In the genomic region with DNA sequence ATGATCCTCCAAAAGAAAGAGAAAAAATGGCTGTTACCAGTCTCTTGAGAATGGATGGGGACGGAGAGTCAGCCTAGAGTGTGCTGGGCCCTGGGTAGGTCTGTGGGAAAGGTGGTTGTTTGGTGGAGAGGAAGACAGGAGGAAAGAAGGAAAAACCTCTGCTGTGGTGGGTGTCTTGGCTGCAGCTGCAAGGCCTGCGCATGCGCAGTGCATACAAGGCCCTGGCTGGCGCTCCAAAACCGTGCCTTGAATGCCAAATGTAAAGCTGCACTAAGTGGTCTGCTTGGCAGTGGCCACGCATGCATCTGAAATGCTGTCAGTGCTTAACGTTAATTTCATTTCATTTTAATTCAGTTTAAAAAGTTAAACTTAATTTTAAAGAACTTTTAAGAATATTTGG, we compare ENCODE assay signal across 15 mouse cellular contexts.
DNase-seq lines count a peak whose midpoint lies in the region; ATAC-seq lines count a peak whose summit lies in the region.
"Had no signal": no experiment of that assay in that cellular context is flagged by ENCODE, and none has a peak within 500 bp of the region (broad histone marks: within the 10 kb centered on the region; RNA-seq: fewer than 3 reads in every experiment).

No protein-coding gene starts in this region.

- H3K4me3 ChIP-seq in midbrain, embryonic 13.5 days (replicated peaks) = no peak overlapping the region
- no peak overlapping the region for H3K4me3 ChIP-seq in midbrain, embryonic 10.5 days
- H3K4me3 ChIP-seq: neural tube, embryonic 12.5 days had no signal

- WGBS in midbrain, embryonic 13.5 days = 87% methylated on average over 7 of the region's 7 CpGs
- 94% methylated on average over 7 of the region's 7 CpGs for WGBS in midbrain, embryonic 10.5 days

- no peaks in the 10 kb centered on the region for H3K4me1 ChIP-seq in midbrain, embryonic 13.5 days (replicated peaks)
- no peaks in the 10 kb centered on the region for H3K4me1 ChIP-seq in midbrain, embryonic 10.5 days
- H3K4me1 ChIP-seq: neural tube, embryonic 12.5 days had no signal

- no peak overlapping the region for H3K4me2 ChIP-seq in midbrain, embryonic 13.5 days (replicated peaks)
- H3K4me2 ChIP-seq: neural tube, embryonic 12.5 days had no signal

- 0 out of 2 replicates have a peak, but pooled peaks cover 4% of the 10 kb centered on the region for H3K36me3 ChIP-seq in midbrain, embryonic 13.5 days
- H3K36me3 ChIP-seq in midbrain, embryonic 10.5 days = no peaks in the 10 kb centered on the region
- H3K36me3 ChIP-seq: neural tube, embryonic 12.5 days had no signal

- peak; percentile 44 for ATAC-seq in frontal cortex, adult (ENCODE audit: low TSS enrichment)
- peak; percentile 60; the same call in 1 of the 2 replicates for ATAC-seq in midbrain, embryonic 13.5 days
- ATAC-seq: inflammation-experienced regulatory T-cells, adult 6 months had no signal

- H3K27ac ChIP-seq in midbrain, embryonic 13.5 days = no peak overlapping the region
- H3K27ac ChIP-seq in midbrain, embryonic 10.5 days (replicated peaks) = no peak overlapping the region
- H3K27ac ChIP-seq: liver, embryonic 14.5 days; neural tube, embryonic 12.5 days had no signal

- H3K27me3 ChIP-seq in midbrain, embryonic 13.5 days = no peaks in the 10 kb centered on the region
- H3K27me3 ChIP-seq in midbrain, embryonic 10.5 days (ENCODE audit: low read depth, poor library complexity, severe bottlenecking) = no peaks in the 10 kb centered on the region
- H3K27me3 ChIP-seq: neural tube, embryonic 12.5 days had no signal

- DNase-seq in frontal cortex, postnatal 25 days (ENCODE audit: low spot score in 2 of 2) = no peak
- DNase-seq in midbrain, embryonic 10.5 days (ENCODE audit: low spot score) = no peak
- peak; percentile 18 to 30 for DNase-seq in layer of hippocampus, adult 8-10 months (ENCODE audit: low spot score in 2 of 2)
- DNase-seq in right cerebral cortex, postnatal 25 days = peak; percentile 23
- DNase-seq in urinary bladder, postnatal 14 days (ENCODE audit: low spot score) = no peak
- DNase-seq in spleen, adult 12 weeks (ENCODE audit: low spot score) = no peak
- DNase-seq: adrenal gland, postnatal 25 days; heart, postnatal 10 days; lung, postnatal 10 days; thymus, adult 2 months had no signal

- H3K9ac ChIP-seq in midbrain, embryonic 13.5 days (replicated peaks) = no peak overlapping the region
- H3K9ac ChIP-seq: liver, embryonic 14.5 days; neural tube, embryonic 12.5 days had no signal

- no peaks in the 10 kb centered on the region for H3K9me3 ChIP-seq in midbrain, embryonic 13.5 days
- no peaks in the 10 kb centered on the region for H3K9me3 ChIP-seq in midbrain, embryonic 10.5 days (replicated peaks)
- H3K9me3 ChIP-seq: neural tube, embryonic 12.5 days had no signal

Comparison
In these comparisons a context has a peak if more than half of its experiments do, and no peak if none do; other contexts are left out.
1. DNase-seq: peak in layer of hippocampus, adult 8-10 months (2 of 2) and right cerebral cortex, postnatal 25 days (single experiment); none in frontal cortex, postnatal 25 days (0 of 2), midbrain, embryonic 10.5 days (single experiment), urinary bladder, postnatal 14 days (single experiment) and spleen, adult 12 weeks (single experiment).